Mouse (Mus musculus) bone marrow, adult 2 months (tissue): ENCODE measurements around the gene Ntsr1.

Source experiments
- CTCF ChIP-seq: fragments of 200-500 bp; IDR thresholded peaks from 2 replicates; pipeline ENCODE4 v1.5.1; 2011; ENCODE audit warnings: low read length, control low read depth; ENCODE audit not compliant: control insufficient read depth, insufficient read depth
- POLR2A ChIP-seq: fragments of 200-500 bp; IDR thresholded peaks from 2 replicates; pipeline ENCODE4 v1.6.1; 2011; ENCODE audit warnings: low read depth, mild to moderate bottlenecking, control low read depth, low read length, borderline replicate concordance; ENCODE audit not compliant: control insufficient read depth

GRCm38 (mm10) chr2:180589123-180589831 lies 89.5 kb downstream of the Ntsr1 start, which contains the start of gene Ogfr:
- TF ChIP-seq CTCF (0 out of 2 replicates have a peak, but pooled peaks have one; percentile 14), POLR2A (peak; percentile 59; the same call in 1 of the 2 replicates)
